In the genomic region with DNA sequence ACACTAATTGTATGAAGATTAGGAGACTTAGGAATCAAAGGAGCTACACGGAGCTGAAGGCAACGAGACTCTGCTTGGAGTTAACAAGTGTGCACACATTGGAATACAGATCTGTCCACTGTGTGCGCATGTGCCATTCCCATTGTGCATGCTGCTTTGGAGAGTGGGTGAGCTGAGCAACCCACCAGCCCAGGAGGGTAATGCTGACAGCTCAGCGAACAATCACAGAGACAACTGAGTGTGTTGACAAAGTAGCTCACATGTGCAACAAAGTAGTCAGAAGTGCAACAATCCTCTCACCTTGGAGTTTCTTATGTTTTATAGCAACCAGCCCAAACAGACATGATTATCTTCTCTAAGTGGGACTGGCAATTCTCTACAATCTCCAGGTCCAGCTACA, we compare ENCODE assay signal across 26 mouse cellular contexts.
DNase-seq lines count a peak whose midpoint lies in the region; ATAC-seq lines count a peak whose summit lies in the region.
"Had no signal": no experiment of that assay in that cellular context is flagged by ENCODE, and none has a peak within 500 bp of the region (broad histone marks: within the 10 kb centered on the region; RNA-seq: fewer than 3 reads in every experiment).

No protein-coding gene starts in this region.

- intact Hi-C loops in heart, postnatal 36 days (cut with DNase I): no loop called here
- intact Hi-C loops in heart, postnatal 25 days (cut with DNase I): no loop called here

- WGBS in heart, embryonic 16.5 days: 47% methylated on average over 4 of the region's 4 CpGs

- no peaks in the 10 kb centered on the region for H3K9me3 ChIP-seq in heart, embryonic 16.5 days (replicated peaks; ENCODE audit: control insufficient read depth, low read length)
- H3K9me3 ChIP-seq in megakaryocyte, embryonic 14.5 days: peaks cover 28% of the 10 kb centered on the region
- H3K9me3 ChIP-seq: forebrain, embryonic 10.5 days; forebrain, embryonic 13.5 days; hindbrain, embryonic 12.5 days; hindbrain, embryonic 15.5 days; intestine, embryonic 15.5 days had no signal

- no peak overlapping the region for H3K4me2 ChIP-seq in heart, embryonic 16.5 days (ENCODE audit: low read depth, low read length)
- H3K4me2 ChIP-seq: forebrain, embryonic 13.5 days; hindbrain, embryonic 12.5 days; hindbrain, embryonic 15.5 days; intestine, embryonic 15.5 days had no signal

- no peak overlapping the region for H3K9ac ChIP-seq in heart, embryonic 16.5 days (ENCODE audit: low read length)
- H3K9ac ChIP-seq: forebrain, embryonic 13.5 days; hindbrain, embryonic 12.5 days; hindbrain, embryonic 15.5 days; intestine, embryonic 15.5 days had no signal

- no peak overlapping the region for H3K27ac ChIP-seq in heart, embryonic 16.5 days (ENCODE audit: low read length)
- H3K27ac ChIP-seq: forebrain, embryonic 10.5 days; forebrain, embryonic 13.5 days; heart, adult 2 months; hindbrain, embryonic 12.5 days; hindbrain, embryonic 15.5 days; intestine, embryonic 15.5 days had no signal

- H3K4me1 ChIP-seq in heart, embryonic 16.5 days (ENCODE audit: control insufficient read depth, insufficient read depth, low read length): peaks cover 26% of the 10 kb centered on the region
- no peaks in the 10 kb centered on the region for H3K4me1 ChIP-seq in megakaryocyte, embryonic 14.5 days
- H3K4me1 ChIP-seq: forebrain, embryonic 10.5 days; forebrain, embryonic 13.5 days; hindbrain, embryonic 12.5 days; hindbrain, embryonic 15.5 days had no signal

- 0 out of 2 replicates have a peak, but pooled peaks have one; percentile 44 for ATAC-seq in heart, embryonic 16.5 days (replicated peaks; ENCODE audit: extremely low read depth, insufficient read depth, low FRiP score)
- ATAC-seq in megakaryocyte, adult 5-6 weeks (ENCODE audit: poor library complexity, severe bottlenecking): no peak
- ATAC-seq: forebrain, embryonic 13.5 days; forebrain, embryonic 16.5 days; intestine, embryonic 15.5 days had no signal

- peak; percentile 79 for DNase-seq in heart, adult 11 months
- no peak for DNase-seq in heart, postnatal 36 days
- no peak for DNase-seq in heart, postnatal 25 days (ENCODE audit: low spot score)
- DNase-seq in Muller cell, postnatal 12 days (ENCODE audit: inconsistent ontology term): no peak
- no peak for DNase-seq in embryo, embryonic 9.5 days (ENCODE audit: extremely low spot score)
- DNase-seq: adrenal gland, adult 2 months; adrenal gland, postnatal 14 days; cerebellum, adult 11-12 months; cerebellum, adult 8-10 months; cerebellum, postnatal 10 days; cerebellum, postnatal 36 days; embryo, embryonic 11 days; gastrocnemius, postnatal 10 days; gastrocnemius, postnatal 36 days; kidney, adult 18-20 months; kidney, adult 9 months had no signal

- H3K36me3 ChIP-seq in heart, embryonic 16.5 days (ENCODE audit: control insufficient read depth, insufficient read depth): no peaks in the 10 kb centered on the region
- H3K36me3 ChIP-seq in megakaryocyte, embryonic 14.5 days (replicated peaks; ENCODE audit: low read length): no peaks in the 10 kb centered on the region
- H3K36me3 ChIP-seq: forebrain, embryonic 10.5 days; hindbrain, embryonic 12.5 days; hindbrain, embryonic 15.5 days; intestine, embryonic 15.5 days had no signal

- H3K4me3 ChIP-seq in heart, embryonic 16.5 days (ENCODE audit: low read length): no peak overlapping the region
- H3K4me3 ChIP-seq in megakaryocyte, embryonic 14.5 days (replicated peaks): peak overlapping the region; percentile 12
- H3K4me3 ChIP-seq: forebrain, embryonic 10.5 days; forebrain, embryonic 13.5 days; heart, adult 2 months; hindbrain, embryonic 12.5 days; hindbrain, embryonic 15.5 days; intestine, embryonic 15.5 days had no signal

- no peaks in the 10 kb centered on the region for H3K27me3 ChIP-seq in heart, embryonic 16.5 days (ENCODE audit: control insufficient read depth, insufficient read depth, low read length)
- no peaks in the 10 kb centered on the region for H3K27me3 ChIP-seq in megakaryocyte, embryonic 14.5 days (replicated peaks)
- H3K27me3 ChIP-seq: forebrain, embryonic 13.5 days; hindbrain, embryonic 12.5 days; hindbrain, embryonic 15.5 days; intestine, embryonic 15.5 days had no signal
